Mouse (Mus musculus): Measurements from ENCODE around the gene Tmem252. TPM values are rescaled to one million over a fixed set of nuclear protein-coding genes. Genes with fewer than 3 reads are reported as not detected.

Gene Tmem252
- polyA plus RNA-seq, 1 experiment from 2014 or later: 9.3 TPM

DNA sequence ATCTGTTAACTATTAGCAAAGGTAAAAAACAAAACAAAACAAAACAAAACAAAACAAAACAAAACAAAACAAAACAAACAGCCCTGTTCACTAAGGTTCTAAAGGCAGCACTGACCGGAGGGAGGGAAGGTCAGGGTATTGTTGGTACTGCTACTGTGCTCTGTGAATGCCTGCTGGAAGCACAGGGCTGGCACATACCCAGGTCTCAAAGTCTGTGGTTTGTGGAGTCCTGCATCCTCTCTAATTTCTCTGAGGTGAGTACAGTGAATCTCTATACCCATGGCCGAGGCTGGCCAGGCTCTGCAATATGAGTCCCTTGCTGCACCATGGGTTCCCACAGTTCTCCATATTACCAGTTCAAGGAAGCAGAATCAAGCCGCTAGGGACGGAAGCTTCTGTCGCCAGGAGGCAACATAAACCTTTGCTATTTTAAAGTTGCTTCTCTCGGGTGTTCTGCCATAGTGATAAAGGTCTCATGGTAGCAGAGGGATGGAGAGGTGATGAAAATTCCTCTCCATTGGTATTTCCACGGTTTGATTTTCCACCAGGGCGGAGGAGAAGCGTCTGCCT lies 20.5 kb upstream of the Tmem252 start:
- Histone ChIP-seq H3K36me3 (ENCODE audit: control insufficient read depth, insufficient read depth) (no peaks in the 10 kb centered on the region), H3K4me1 (replicated peaks; ENCODE audit: control insufficient read depth, insufficient read depth, low read length) (no peaks in the 10 kb centered on the region), H3K4me3 (ENCODE audit: low read depth, low read length) (no peak overlapping the region), H3K27me3 (replicated peaks; ENCODE audit: control insufficient read depth, insufficient read depth, low read length) (no peaks in the 10 kb centered on the region), H3K9ac (ENCODE audit: low read depth, low read length) (no peak overlapping the region), H3K27ac (ENCODE audit: low read depth, low read length) (no peak overlapping the region), H3K4me2 (replicated peaks; ENCODE audit: low read depth) (no peak overlapping the region), H3K9me3 (ENCODE audit: control insufficient read depth) (no peaks in the 10 kb centered on the region)
- TF ChIP-seq CTCF (IDR thresholded peaks at IDR 0.05; ENCODE audit: low read depth): no peak
- no peak for ATAC-seq
- WGBS: 70% methylated on average over 9 of the region's 9 CpGs

DNA sequence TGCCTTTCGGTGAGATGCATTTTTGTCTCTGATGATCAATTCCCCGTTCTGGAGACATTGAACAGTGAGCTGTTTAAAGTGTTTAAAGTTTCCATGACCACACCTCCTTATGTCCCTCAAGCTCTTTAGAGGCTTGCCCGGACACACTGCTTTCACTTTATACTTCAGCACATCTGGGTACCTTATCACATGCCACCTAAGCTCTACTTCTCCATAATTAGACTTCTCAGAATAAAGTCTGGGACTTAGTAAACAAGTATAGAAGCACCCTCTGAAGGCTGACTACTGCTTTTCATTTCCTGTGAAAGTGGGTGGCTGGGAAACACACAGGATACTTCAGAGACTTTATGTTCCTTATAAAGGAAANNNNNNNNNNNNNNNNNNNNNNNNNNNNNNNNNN lies 16.8 kb upstream of the Tmem252 start:
- Histone ChIP-seq H3K27me3 (replicated peaks; ENCODE audit: control insufficient read depth, insufficient read depth, low read length) (no peaks in the 10 kb centered on the region), H3K36me3 (ENCODE audit: control insufficient read depth, insufficient read depth) (no peaks in the 10 kb centered on the region), H3K27ac (ENCODE audit: low read depth, low read length) (no peak overlapping the region)

DNA sequence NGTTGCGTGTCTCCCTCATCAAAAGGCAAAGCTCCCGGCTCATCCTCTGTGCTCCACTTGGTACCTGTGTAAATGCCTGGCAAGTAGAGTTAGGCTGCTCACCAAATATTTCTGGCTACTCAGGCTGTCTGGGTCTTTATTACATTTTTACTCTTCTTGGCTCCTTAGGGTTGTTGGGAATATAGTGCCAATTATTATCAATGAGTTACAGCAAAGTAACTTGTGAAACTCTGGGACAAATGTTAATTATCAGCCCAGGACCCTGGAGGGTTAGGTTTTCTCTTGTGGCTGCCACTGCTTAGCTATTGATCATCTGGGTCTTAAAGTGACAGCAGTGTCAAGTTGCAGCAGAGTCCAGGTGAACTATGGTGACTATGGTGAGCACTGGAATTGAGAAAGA lies 11.5 kb upstream of the Tmem252 start:
- Histone ChIP-seq H3K9me3 (ENCODE audit: control insufficient read depth) (no peaks in the 10 kb centered on the region), H3K27ac (ENCODE audit: low read depth, low read length) (no peak overlapping the region), H3K9ac (ENCODE audit: low read depth, low read length) (no peak overlapping the region), H3K4me1 (replicated peaks; ENCODE audit: control insufficient read depth, insufficient read depth, low read length) (no peaks in the 10 kb centered on the region; the same call in 1 of the 2 replicates), H3K36me3 (ENCODE audit: control insufficient read depth, insufficient read depth) (no peaks in the 10 kb centered on the region), H3K4me3 (ENCODE audit: low read depth, low read length) (no peak overlapping the region), H3K27me3 (replicated peaks; ENCODE audit: control insufficient read depth, insufficient read depth, low read length) (no peaks in the 10 kb centered on the region), H3K4me2 (replicated peaks; ENCODE audit: low read depth) (no peak overlapping the region)
- no peak for ATAC-seq
- TF ChIP-seq CTCF (IDR thresholded peaks at IDR 0.05; ENCODE audit: low read depth): no peak
- 98% methylated on average over 2 of the region's 2 CpGs for WGBS

More for the DNA sequence above, 16.8 kb upstream of the Tmem252 start:
- Histone ChIP-seq H3K9me3 (ENCODE audit: control insufficient read depth) (no peaks in the 10 kb centered on the region), H3K4me2 (replicated peaks; ENCODE audit: low read depth) (no peak overlapping the region), H3K4me3 (ENCODE audit: low read depth, low read length) (no peak overlapping the region), H3K9ac (ENCODE audit: low read depth, low read length) (no peak overlapping the region), H3K4me1 (replicated peaks; ENCODE audit: control insufficient read depth, insufficient read depth, low read length) (no peaks in the 10 kb centered on the region)
- WGBS: 46% methylated on average over 3 of the region's 3 CpGs
- no peak for ATAC-seq
- no peak for TF ChIP-seq CTCF (IDR thresholded peaks at IDR 0.05; ENCODE audit: low read depth)

- Histone ChIP-seq H3K4me2 (replicated peaks; ENCODE audit: low read depth) (no peak overlapping the region), H3K9ac (ENCODE audit: low read depth, low read length) (no peak overlapping the region), H3K4me1 (replicated peaks; ENCODE audit: control insufficient read depth, insufficient read depth, low read length) (no peaks in the 10 kb centered on the region; the same call in 1 of the 2 replicates), H3K4me3 (ENCODE audit: low read depth, low read length) (no peak overlapping the region), H3K27ac (ENCODE audit: low read depth, low read length) (no peak overlapping the region), H3K9me3 (ENCODE audit: control insufficient read depth) (no peaks in the 10 kb centered on the region), H3K36me3 (ENCODE audit: control insufficient read depth, insufficient read depth) (no peaks in the 10 kb centered on the region), H3K27me3 (replicated peaks; ENCODE audit: control insufficient read depth, insufficient read depth, low read length) (no peaks in the 10 kb centered on the region)
- WGBS: 79% methylated on average over 11 of the region's 11 CpGs
- ATAC-seq: no peak
- TF ChIP-seq CTCF (IDR thresholded peaks at IDR 0.05; ENCODE audit: low read depth): no peak
These were observed 8.0 kb upstream of the Tmem252 start for GRCm38 (mm10) chr19:24665771-24666170.

GRCm38 (mm10) chr19:24667527-24667926 lies 6.3 kb upstream of the Tmem252 start:
- H3K9ac ChIP-seq (ENCODE audit: low read depth, low read length): no peak overlapping the region
- WGBS: 85% methylated on average over 3 of the region's 3 CpGs
- no peaks in the 10 kb centered on the region for H3K27me3 ChIP-seq (replicated peaks; ENCODE audit: control insufficient read depth, insufficient read depth, low read length)

GRCm38 (mm10) chr19:24671571-24671970 lies 2.2 kb upstream of the Tmem252 start:
- Histone ChIP-seq H3K27ac (ENCODE audit: low read depth, low read length) (no peak overlapping the region), H3K36me3 (ENCODE audit: control insufficient read depth, insufficient read depth) (no peaks in the 10 kb centered on the region), H3K27me3 (replicated peaks; ENCODE audit: control insufficient read depth, insufficient read depth, low read length) (no peaks in the 10 kb centered on the region), H3K4me2 (replicated peaks; ENCODE audit: low read depth) (no peak overlapping the region), H3K9me3 (ENCODE audit: control insufficient read depth) (no peaks in the 10 kb centered on the region), H3K9ac (ENCODE audit: low read depth, low read length) (no peak overlapping the region), H3K4me1 (replicated peaks; ENCODE audit: control insufficient read depth, insufficient read depth, low read length) (peaks cover 6% of the 10 kb centered on the region; the same call in 1 of the 2 replicates), H3K4me3 (ENCODE audit: low read depth, low read length) (no peak overlapping the region)
- TF ChIP-seq CTCF (IDR thresholded peaks at IDR 0.05; ENCODE audit: low read depth): no peak
- WGBS: 61% methylated on average over 3 of the region's 3 CpGs
- ATAC-seq: 0 out of 2 replicates have a peak, but pooled peaks have one; percentile 36

More at GRCm38 (mm10) chr19:24667527-24667926, 6.3 kb upstream of the Tmem252 start:
- Histone ChIP-seq H3K27ac (ENCODE audit: low read depth, low read length) (no peak overlapping the region), H3K36me3 (ENCODE audit: control insufficient read depth, insufficient read depth) (no peaks in the 10 kb centered on the region), H3K4me3 (ENCODE audit: low read depth, low read length) (no peak overlapping the region), H3K4me1 (replicated peaks; ENCODE audit: control insufficient read depth, insufficient read depth, low read length) (no peaks in the 10 kb centered on the region; the same call in 1 of the 2 replicates), H3K9me3 (ENCODE audit: control insufficient read depth) (no peaks in the 10 kb centered on the region), H3K4me2 (replicated peaks; ENCODE audit: low read depth) (no peak overlapping the region)
- TF ChIP-seq CTCF (IDR thresholded peaks at IDR 0.05; ENCODE audit: low read depth): no peak
- ATAC-seq: no peak

Measured in intestine, postnatal 0 days (tissue).